Mouse (Mus musculus) intestine, postnatal 0 days (tissue): Measurements from ENCODE around the gene Arr3. TPM values are rescaled to one million over a fixed set of nuclear protein-coding genes. Genes with fewer than 3 reads are reported as not detected.

Experiments
- ATAC-seq: fragments of 200-750 bp; cut with Nextera tagmentation; 2 replicates; pipeline ENCODE4 v1.8.0; 2017; ENCODE audit warnings: mild to moderate bottlenecking, moderate TSS enrichment, moderate library complexity
- H3K27ac ChIP-seq: fragments of 300-500 bp; sonication (generic); 2 replicates; pipeline ENCODE4 v1.5.1; 2014; ENCODE audit warnings: mild to moderate bottlenecking, low read depth, low read length, moderate library complexity
- H3K27me3 ChIP-seq: fragments of 300-500 bp; sonication (generic); replicated peaks from 2 replicates; pipeline ENCODE4 v1.6.1; 2014; ENCODE audit warnings: low read length, mixed read lengths; ENCODE audit not compliant: control insufficient read depth, insufficient read depth
- H3K36me3 ChIP-seq: fragments of 300-500 bp; sonication (generic); 2 replicates; pipeline ENCODE4 v1.6.1; 2014; ENCODE audit warnings: mild to moderate bottlenecking, moderate library complexity; ENCODE audit not compliant: control insufficient read depth, insufficient read depth
- H3K4me1 ChIP-seq: fragments of 300-500 bp; sonication (generic); replicated peaks from 2 replicates; pipeline ENCODE4 v1.6.1; 2014; ENCODE audit warnings: antibody characterized with exemption, low read length, mixed read lengths; ENCODE audit not compliant: control insufficient read depth, insufficient read depth
- H3K4me2 ChIP-seq: fragments of 300-500 bp; sonication (generic); replicated peaks from 2 replicates; pipeline ENCODE4 v1.6.1; 2014; ENCODE audit warnings: low read depth, mild to moderate bottlenecking, moderate library complexity
- H3K4me3 ChIP-seq: fragments of 300-500 bp; sonication (generic); 2 replicates; pipeline ENCODE4 v1.5.1; 2014; ENCODE audit warnings: low read depth, low read length
- H3K9ac ChIP-seq: fragments of 300-500 bp; sonication (generic); 2 replicates; pipeline ENCODE4 v1.6.1; 2014; ENCODE audit warnings: mild to moderate bottlenecking, low read depth, low read length
- H3K9me3 ChIP-seq: fragments of 300-500 bp; sonication (generic); 2 replicates; pipeline ENCODE4 v1.6.1; 2016; ENCODE audit warnings: mixed run types; ENCODE audit not compliant: control insufficient read depth
- CTCF ChIP-seq: sonication (generic); IDR thresholded peaks from 2 replicates; pipeline ENCODE4 v1.5.1; 2016; ENCODE audit warnings: low read depth, mild to moderate bottlenecking, control low read depth, antibody characterized with exemption, moderate library complexity
- WGBS: fragments of 180-500 bp; shearing (Covaris S2); extraction: QIAGEN DNeasy Blood & Tissue Kit; methylation state at CpG from one replicate; pipeline ENCODE4 v1.1.7; 2014; 5-methylcytosine and 5-hydroxymethylcytosine counted together
- polyA plus RNA-seq: library from polyadenylated mRNA; unstranded; fragments of >200 nt; fragmentation: Nextera tagmentation; extraction: Ambion mirVana; gene quantifications from 2 replicates; pipeline ENCODE4 v1.2.1, GENCODE M21; 2015

Arr3 gene
- not detected in 2 replicates for polyA plus RNA-seq

DNA sequence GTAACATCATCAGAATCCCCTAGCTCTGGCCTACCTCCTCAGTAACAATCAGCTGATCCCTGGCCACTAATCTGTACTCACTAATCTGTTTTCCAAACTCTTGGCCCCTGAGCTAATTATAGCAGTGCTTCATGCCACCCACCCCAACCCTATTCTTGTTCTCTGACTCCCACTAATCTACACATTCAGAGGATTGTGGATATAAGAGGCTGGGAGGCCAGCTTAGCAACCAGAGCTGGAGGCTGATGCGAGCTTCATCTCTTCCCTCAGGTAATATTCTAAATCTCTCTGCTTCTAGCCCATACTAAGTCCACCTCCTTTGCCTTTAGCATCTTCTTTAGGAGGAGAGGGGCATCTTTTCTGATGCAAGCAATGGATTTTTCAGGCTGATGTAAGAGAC lies at the start of gene Arr3:
Gene Arr3, plus strand, starts transcription at position 184 of the 400 bp plus-strand sequence.
- 0 out of 2 replicates have a peak, but pooled peaks cover 3% of the 10 kb centered on the region for H3K27me3 ChIP-seq
- no peak for ATAC-seq
- no peaks in the 10 kb centered on the region for H3K4me1 ChIP-seq
- no peak for TF ChIP-seq CTCF
- no peaks in the 10 kb centered on the region for H3K9me3 ChIP-seq
- no peak within 1 kb of the TSS for H3K4me2 ChIP-seq
- H3K4me3 ChIP-seq, result no peak within 1 kb of the TSS
- no peaks in the 10 kb centered on the region for H3K36me3 ChIP-seq
- WGBS, result 79% methylated on average over 1 of the region's 1 CpGs
- H3K9ac ChIP-seq, result no peak within 1 kb of the TSS
- no peak within 1 kb of the TSS for H3K27ac ChIP-seq

DNA sequence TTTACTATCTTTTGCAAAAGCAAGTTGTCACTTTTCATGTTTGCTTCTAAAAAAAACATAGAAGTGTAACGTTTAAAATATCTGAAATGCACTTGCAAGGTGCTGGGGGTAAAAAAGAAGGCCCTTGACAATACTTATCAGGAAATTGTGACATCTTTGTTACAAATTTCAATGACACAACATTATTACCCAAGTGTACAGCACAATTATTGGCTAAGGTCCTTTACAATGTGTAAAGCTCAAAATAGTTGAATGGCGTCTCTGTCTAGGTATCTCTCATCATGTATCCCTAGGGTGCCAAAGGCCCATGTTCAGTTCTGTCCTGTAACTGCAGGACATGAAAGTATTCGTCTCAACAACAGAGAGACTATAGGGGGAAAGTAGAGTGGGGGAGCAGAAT lies 49.3 kb upstream of the Arr3 start:
- Histone ChIP-seq H3K4me1 (no peaks in the 10 kb centered on the region), H3K4me3 (no peak overlapping the region)
- no peak for ATAC-seq

DNA sequence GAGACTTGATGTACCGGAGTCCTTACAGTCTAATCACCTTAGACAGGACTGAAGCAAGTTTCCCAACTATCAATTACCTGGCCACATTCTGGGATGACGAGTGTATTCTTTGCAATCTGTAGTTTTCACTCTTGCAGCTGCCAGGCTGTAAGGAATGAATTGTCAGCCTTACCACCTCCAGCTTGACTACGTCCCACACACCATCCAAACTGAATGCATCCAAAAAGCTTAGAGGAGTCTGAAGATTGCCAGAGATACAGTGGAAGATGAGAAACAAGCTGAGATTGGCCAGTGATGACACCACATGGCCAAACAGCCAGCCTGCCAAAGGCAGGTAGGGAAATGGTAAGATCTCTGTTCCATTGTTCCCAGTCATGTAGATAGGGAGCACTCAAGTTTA lies 39.6 kb upstream of the Arr3 start:
- Histone ChIP-seq H3K4me3 (no peak overlapping the region), H3K9me3 (no peaks in the 10 kb centered on the region), H3K9ac (no peak overlapping the region), H3K4me2 (no peak overlapping the region), H3K4me1 (no peaks in the 10 kb centered on the region), H3K36me3 (no peaks in the 10 kb centered on the region), H3K27me3 (no peaks in the 10 kb centered on the region), H3K27ac (no peak overlapping the region)
- no peak for ATAC-seq
- WGBS, result 86% methylated on average over 3 of the region's 3 CpGs
- no peak for TF ChIP-seq CTCF

More for the DNA sequence above, 49.3 kb upstream of the Arr3 start:
- Histone ChIP-seq H3K27me3 (no peaks in the 10 kb centered on the region; the same call in 1 of the 2 replicates), H3K4me2 (no peak overlapping the region), H3K36me3 (no peaks in the 10 kb centered on the region), H3K9ac (no peak overlapping the region), H3K27ac (no peak overlapping the region), H3K9me3 (no peaks in the 10 kb centered on the region)
- TF ChIP-seq CTCF, result no peak
- whole genome bisulfite sequencing, result 71% methylated on average over 3 of the region's 3 CpGs

DNA sequence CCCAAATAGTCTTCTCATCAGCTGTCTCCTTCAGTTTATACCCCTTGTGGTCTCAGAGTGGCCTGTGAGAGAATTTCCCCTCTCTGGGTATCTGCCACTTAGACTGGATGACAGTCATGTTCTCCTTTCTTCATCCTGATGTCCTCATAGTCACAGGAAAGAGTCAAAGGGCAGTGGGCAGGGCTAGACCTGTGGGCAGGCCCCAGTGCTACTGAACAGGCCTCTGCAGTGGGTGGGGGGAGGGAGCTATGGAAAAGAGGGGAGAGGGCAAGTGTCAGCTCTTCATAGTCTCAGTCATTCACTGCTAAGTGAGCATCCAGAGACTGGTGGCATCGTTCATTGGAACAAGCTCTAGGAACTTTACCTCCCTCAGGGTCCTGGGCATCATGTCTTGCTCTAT lies 33.3 kb upstream of the Arr3 start, which contains the start of gene Awat1:
Gene Awat1, plus strand, starts transcription at position 301 of the 400 bp plus-strand sequence.
- no peaks in the 10 kb centered on the region for H3K27me3 ChIP-seq
- H3K4me2 ChIP-seq, result no peak within 1 kb of the TSS
- no peaks in the 10 kb centered on the region for H3K36me3 ChIP-seq
- H3K27ac ChIP-seq, result no peak within 1 kb of the TSS
- no peak within 1 kb of the TSS for H3K4me3 ChIP-seq
- H3K9ac ChIP-seq, result no peak within 1 kb of the TSS
- no peaks in the 10 kb centered on the region for H3K9me3 ChIP-seq
- no peak for ATAC-seq
- H3K4me1 ChIP-seq, result no peaks in the 10 kb centered on the region
- TF ChIP-seq CTCF, result no peak
- 87% methylated on average over 1 of the region's 1 CpGs for WGBS

DNA sequence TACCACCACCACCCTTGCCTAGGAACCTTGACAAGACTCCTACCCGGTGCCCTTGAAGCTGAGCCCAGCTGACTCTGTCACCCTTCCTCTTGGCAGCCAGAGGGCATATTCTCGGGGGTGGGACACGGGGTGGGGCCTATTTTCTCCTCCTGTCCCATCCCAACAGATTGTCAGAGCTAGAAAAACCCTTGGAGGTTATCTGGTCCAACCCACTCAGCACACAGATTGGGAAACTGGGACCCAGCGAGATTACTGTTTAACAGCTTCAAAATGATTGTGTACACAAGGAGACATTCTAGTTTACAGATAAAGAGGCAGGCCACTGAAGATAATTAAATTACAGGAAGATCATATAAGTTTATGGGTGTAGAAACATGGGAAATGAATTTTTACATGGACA lies 10.5 kb upstream of the Arr3 start, which contains the start of gene P2ry4:
Gene P2ry4, minus strand, starts transcription at position 79 of the 400 bp plus-strand sequence.
- Histone ChIP-seq H3K4me1 (no peaks in the 10 kb centered on the region), H3K27me3 (peaks cover 7% of the 10 kb centered on the region; the same call in 1 of the 2 replicates), H3K4me3 (no peak within 1 kb of the TSS), H3K36me3 (no peaks in the 10 kb centered on the region), H3K4me2 (no peak within 1 kb of the TSS), H3K9me3 (no peaks in the 10 kb centered on the region), H3K9ac (no peak within 1 kb of the TSS), H3K27ac (no peak within 1 kb of the TSS)
- ATAC-seq, result no peak
- WGBS, result 41% methylated on average over 4 of the region's 4 CpGs
- TF ChIP-seq CTCF, result no peak

DNA sequence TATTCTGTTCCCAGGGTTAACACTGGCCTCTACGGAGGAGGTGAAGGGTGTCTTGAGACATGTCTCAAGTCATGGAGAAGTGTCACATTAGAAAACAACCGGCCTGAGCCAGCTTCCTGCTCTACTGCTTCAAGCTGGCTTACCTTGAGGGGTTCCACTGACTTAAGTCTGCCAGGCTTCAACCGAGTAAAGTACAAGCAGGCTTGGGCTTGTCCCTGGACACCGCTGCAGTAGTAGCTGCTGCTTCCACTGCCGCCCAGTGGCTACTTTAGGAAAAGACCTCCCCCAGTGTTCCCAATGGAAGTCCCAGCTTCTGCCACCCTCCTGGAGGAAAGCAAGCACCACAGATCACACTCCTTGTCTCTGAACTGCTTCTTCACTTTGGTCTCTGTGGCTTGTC lies 7.9 kb upstream of the Arr3 start:
- ATAC-seq, result no peak
- Histone ChIP-seq H3K4me2 (no peak overlapping the region), H3K27me3 (peaks cover 7% of the 10 kb centered on the region; the same call in 1 of the 2 replicates), H3K4me1 (no peaks in the 10 kb centered on the region), H3K36me3 (no peaks in the 10 kb centered on the region), H3K9ac (no peak overlapping the region), H3K9me3 (no peaks in the 10 kb centered on the region), H3K4me3 (no peak overlapping the region), H3K27ac (no peak overlapping the region)
- WGBS, result 26% methylated on average over 5 of the region's 5 CpGs
- peak; percentile 73 for TF ChIP-seq CTCF

DNA sequence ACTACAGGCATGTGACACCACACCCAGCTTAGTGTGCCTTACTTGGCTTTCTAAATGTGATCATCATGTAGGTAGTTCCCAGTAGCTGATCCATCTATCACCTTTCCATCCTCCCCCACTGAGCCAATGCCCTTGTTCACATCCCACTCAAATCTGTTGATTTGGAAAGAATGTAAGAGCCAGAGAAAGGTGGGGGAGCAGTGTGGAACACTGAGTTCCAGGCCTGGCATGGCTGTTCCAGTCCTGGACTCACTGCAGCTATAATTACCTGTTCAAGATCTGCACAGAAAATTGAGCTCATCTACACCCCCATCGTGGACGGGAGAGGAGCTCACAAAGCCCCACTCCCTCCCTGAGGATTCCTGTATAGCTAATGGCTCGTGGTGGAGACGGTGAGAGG lies 5.5 kb upstream of the Arr3 start:
- TF ChIP-seq CTCF, result no peak
- H3K36me3 ChIP-seq, result no peaks in the 10 kb centered on the region
- no peaks in the 10 kb centered on the region for H3K9me3 ChIP-seq
- H3K4me1 ChIP-seq, result no peaks in the 10 kb centered on the region
- 73% methylated on average over 4 of the region's 4 CpGs for whole genome bisulfite sequencing
- H3K9ac ChIP-seq, result no peak overlapping the region
- H3K27ac ChIP-seq, result no peak overlapping the region
- no peaks in the 10 kb centered on the region; the same call in 1 of the 2 replicates for H3K27me3 ChIP-seq
- H3K4me3 ChIP-seq, result no peak overlapping the region
- no peak overlapping the region for H3K4me2 ChIP-seq
- ATAC-seq, result no peak
